Mouse (Mus musculus) olfactory bulb, adult 2 months (tissue): ENCODE results near the gene Fggy.

ENCODE experiments used
- CTCF ChIP-seq: fragments of 200-500 bp; IDR thresholded peaks from 2 replicates; pipeline ENCODE4 v1.5.1; 2012; ENCODE audit warnings: low read depth, mild to moderate bottlenecking, low read length, moderate library complexity; ENCODE audit not compliant: insufficient read depth
- POLR2A ChIP-seq: fragments of 200-500 bp; IDR thresholded peaks from 2 replicates; pipeline ENCODE4 v1.6.1; 2012; ENCODE audit warnings: mild to moderate bottlenecking, low read depth, low read length, moderate library complexity; ENCODE audit not compliant: insufficient read depth

- TF ChIP-seq POLR2A (no peak), CTCF (no peak)
Measured at GRCm38 (mm10) chr4:95741115-95741734, 183.9 kb downstream of the Fggy start.
